Mouse (Mus musculus) megakaryocyte, adult 5-6 weeks (primary cell): ENCODE measurements around the gene Spa17. TPM values are rescaled to one million over a fixed set of nuclear protein-coding genes. Genes with fewer than 3 reads are reported as not detected.
A peak's percentile ranks its signal among the peaks of the same experiment; 100 is the strongest.

Experiments
- ATAC-seq: 2 replicates; pipeline ENCODE4 v1.8.0; 2016; ENCODE audit warnings: mild to moderate bottlenecking, inconsistent platforms; ENCODE audit not compliant: poor library complexity, severe bottlenecking
- total RNA-seq, 2 experiments: library from RNA; stranded (forward) in 1 of 2; stranded (reverse) in 1 of 2; fragments of 153-499, 151-499 nt in 1 of 2; fragments of 221-1000, 200-1000 nt in 1 of 2; gene quantifications; 2 replicates each; pipeline versions ENCODE4 v1.2.3 to v1.2.4; 2015 to 2017

Spa17 gene
- total RNA-seq, 2 experiments from 2014 or later, result 2.7 to 3.6 TPM

- no peak for ATAC-seq
Measured at GRCm38 (mm10) chr9:37567892-37568604, 45.5 kb downstream of the Spa17 start.

- ATAC-seq, result no peak
Measured at GRCm38 (mm10) chr9:37567454-37567853, 46.1 kb downstream of the Spa17 start.

- no peak for ATAC-seq
Measured at GRCm38 (mm10) chr9:37567019-37567418, 46.5 kb downstream of the Spa17 start.

GRCm38 (mm10) chr9:37563805-37564204, 49.7 kb downstream of the Spa17 start:
- no peak for ATAC-seq

- no peak for ATAC-seq
Measured at GRCm38 (mm10) chr9:37560617-37561016, 52.9 kb downstream of the Spa17 start.

GRCm38 (mm10) chr9:37556366-37556765, 57.2 kb downstream of the Spa17 start:
- no peak for ATAC-seq

- ATAC-seq, result no peak
Measured at GRCm38 (mm10) chr9:37554838-37555748, 58.4 kb downstream of the Spa17 start, which contains the start of gene Siae. TSS of gene Siae (plus strand) at chr9:37555698.

GRCm38 (mm10) chr9:37554279-37554678, 59.2 kb downstream of the Spa17 start:
- peak; percentile 34 for ATAC-seq

Other genes starting within 250 kb of the Spa17 start
- not detected in 2 replicates for gene Hepacam, start 246.4 kb downstream of the Spa17 start, total RNA-seq (2015)
- gene Hepacam, start 246.4 kb downstream of the Spa17 start, total RNA-seq (2017), result not detected in 2 replicates
- gene Robo4, start 211.8 kb downstream of the Spa17 start, total RNA-seq (2015), result not detected in 2 replicates
- gene Robo4, start 211.8 kb downstream of the Spa17 start, total RNA-seq (2017), result not detected in 2 replicates
- gene Robo3, start 180.5 kb downstream of the Spa17 start, total RNA-seq (2015), result not detected in 2 replicates
- 0.20 TPM in 1 of 2 replicates, not detected in the other for gene Robo3, start 180.5 kb downstream of the Spa17 start, total RNA-seq (2017)
- gene Msantd2, start 124.4 kb downstream of the Spa17 start, total RNA-seq (2015), result 15.1 and 18.4 TPM in 2 replicates
- gene Msantd2, start 124.4 kb downstream of the Spa17 start, total RNA-seq (2017), result 24.4 and 26.4 TPM in 2 replicates
- 0.27 and 0.36 TPM in 2 replicates for gene Esam, start 85.6 kb downstream of the Spa17 start, total RNA-seq (2015)
- not detected in 2 replicates for gene Esam, start 85.6 kb downstream of the Spa17 start, total RNA-seq (2017)
- not detected in 2 replicates for gene Vsig2, start 74.5 kb downstream of the Spa17 start, total RNA-seq (2015)
- not detected in 2 replicates for gene Vsig2, start 74.5 kb downstream of the Spa17 start, total RNA-seq (2017)
- 0.25 and 1.4 TPM in 2 replicates for gene Nrgn, start 60.8 kb downstream of the Spa17 start, total RNA-seq (2015)
- gene Nrgn, start 60.8 kb downstream of the Spa17 start, total RNA-seq (2017), result not detected in 2 replicates
- 10.2 and 10.9 TPM in 2 replicates for gene Siae, start 58.0 kb downstream of the Spa17 start, total RNA-seq (2015)
- 9.1 and 9.8 TPM in 2 replicates for gene Siae, start 58.0 kb downstream of the Spa17 start, total RNA-seq (2017)
- gene Tbrg1, start 43.6 kb upstream of the Spa17 start, total RNA-seq (2015), result 10.7 and 14.9 TPM in 2 replicates
- 12.8 and 18.6 TPM in 2 replicates for gene Tbrg1, start 43.6 kb upstream of the Spa17 start, total RNA-seq (2017)
- gene Panx3, start 55.5 kb upstream of the Spa17 start, total RNA-seq (2015), result not detected in 2 replicates
- not detected in 2 replicates for gene Panx3, start 55.5 kb upstream of the Spa17 start, total RNA-seq (2017)
- gene Olfr160, start 102.5 kb upstream of the Spa17 start, total RNA-seq (2015), result not detected in 2 replicates
- gene Olfr160, start 102.5 kb upstream of the Spa17 start, total RNA-seq (2017), result not detected in 2 replicates
- gene Olfr874, start 131.4 kb upstream of the Spa17 start, total RNA-seq (2015), result not detected in 2 replicates
- not detected in 2 replicates for gene Olfr874, start 131.4 kb upstream of the Spa17 start, total RNA-seq (2017)
- not detected in 2 replicates for gene Olfr875, start 158.1 kb upstream of the Spa17 start, total RNA-seq (2015)
- gene Olfr875, start 158.1 kb upstream of the Spa17 start, total RNA-seq (2017), result not detected in 2 replicates
- not detected in 2 replicates for gene Olfr876, start 189.3 kb upstream of the Spa17 start, total RNA-seq (2015)
- not detected in 2 replicates for gene Olfr876, start 189.3 kb upstream of the Spa17 start, total RNA-seq (2017)
- not detected in 2 replicates for gene Olfr877, start 240.5 kb upstream of the Spa17 start, total RNA-seq (2015)
- gene Olfr877, start 240.5 kb upstream of the Spa17 start, total RNA-seq (2017), result not detected in 2 replicates